Mouse (Mus musculus): Measurements from ENCODE around the gene Mrgprx1. TPM values are rescaled to one million over a fixed set of nuclear protein-coding genes. Genes with fewer than 3 reads are reported as not detected.

The Mrgprx1 gene
- not detected in 2 replicates for polyA plus RNA-seq (2012; ENCODE audit: insufficient read depth, insufficient read length, missing spikeins)

DNA sequence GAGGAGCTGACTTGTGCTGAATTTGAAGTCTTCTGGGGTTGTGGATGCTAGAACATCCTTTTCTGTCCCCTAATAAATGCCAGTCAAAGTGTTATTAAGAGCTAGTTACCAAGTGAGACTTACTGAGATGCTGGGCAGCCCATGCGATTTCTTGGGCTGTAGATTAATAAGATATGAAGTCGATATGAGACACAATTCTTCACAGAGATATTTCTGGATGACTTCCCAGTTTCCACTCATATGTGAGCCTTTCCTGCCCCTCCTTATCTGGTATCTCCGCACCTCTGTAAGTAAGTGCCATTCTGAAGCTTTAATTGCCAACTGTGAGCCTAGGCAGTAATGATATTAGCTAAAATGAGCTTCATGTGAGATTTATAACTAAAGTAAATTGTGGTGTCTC lies at the start of gene Mrgprx1:
TSS of gene Mrgprx1 (minus strand) at position 101 of the 400 bp plus-strand sequence.
- no peaks in the 10 kb centered on the region for H3K4me1 ChIP-seq (ENCODE audit: control insufficient read depth, insufficient read depth, insufficient read length, low read length)
- no peak within 1 kb of the TSS for H3K4me3 ChIP-seq (ENCODE audit: insufficient read depth, low read depth, low read length)
- no peak within 1 kb of the TSS for H3K27ac ChIP-seq (replicated peaks; ENCODE audit: low read depth, low read length)

DNA sequence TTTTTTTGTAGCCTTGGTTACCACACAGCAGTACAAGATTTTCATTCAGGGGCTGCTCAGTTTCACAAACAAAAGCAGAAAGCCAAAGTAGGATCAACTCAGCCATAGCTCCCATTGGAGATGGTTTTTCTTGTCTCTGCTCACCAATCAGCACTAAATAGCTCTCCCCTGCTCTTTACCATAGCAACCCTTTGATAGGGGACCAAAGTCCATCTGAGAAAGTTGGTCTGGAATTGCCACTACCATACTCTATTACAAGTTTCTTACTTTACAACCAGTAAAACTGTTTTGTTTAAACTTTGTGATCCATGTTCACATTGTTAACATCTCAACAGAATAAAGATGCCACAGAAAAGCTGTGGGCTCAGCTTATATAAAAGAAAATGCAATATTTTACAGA lies 48.1 kb upstream of the Mrgprx1 start:
- no peaks in the 10 kb centered on the region for H3K4me1 ChIP-seq (ENCODE audit: control insufficient read depth, insufficient read depth, insufficient read length, low read length)
- no peak overlapping the region for H3K4me3 ChIP-seq (ENCODE audit: insufficient read depth, low read depth, low read length)
- no peak overlapping the region for H3K27ac ChIP-seq (replicated peaks; ENCODE audit: low read depth, low read length)

DNA sequence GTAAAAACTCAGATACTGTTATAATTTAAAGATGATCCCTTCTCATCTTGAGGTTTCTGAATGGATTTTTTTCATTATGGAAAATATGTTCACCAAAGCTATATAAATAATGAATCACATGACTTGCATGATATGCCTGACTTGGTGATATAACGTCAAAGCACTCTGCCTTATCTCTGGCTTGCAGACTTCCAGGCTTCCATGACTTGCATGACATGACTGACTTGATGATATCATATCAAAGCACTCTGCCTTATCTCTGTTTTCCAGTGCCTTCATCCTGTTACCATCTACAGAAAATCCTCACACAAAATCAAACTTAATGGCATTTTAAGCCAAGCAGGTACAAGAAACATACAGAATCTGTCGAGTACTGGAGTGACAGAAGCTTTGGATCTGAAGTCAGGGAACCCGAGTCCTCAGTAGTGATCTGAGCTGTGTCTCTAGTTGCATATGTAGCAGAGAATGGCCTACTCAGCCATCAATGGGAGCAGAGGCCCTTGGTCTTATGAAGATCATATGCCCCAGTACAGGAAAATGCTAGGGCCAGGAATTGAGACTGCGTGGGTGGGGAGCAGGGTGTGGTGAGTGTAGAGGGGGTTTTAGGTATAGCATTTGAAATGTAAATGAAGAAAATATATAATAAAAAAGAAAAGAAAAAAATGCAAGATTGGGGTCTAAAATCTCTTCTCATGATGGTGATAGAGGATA lies 19.2 kb upstream of the Mrgprx1 start:
- Histone ChIP-seq H3K4me1 (ENCODE audit: control insufficient read depth, insufficient read depth, insufficient read length, low read length) (no peaks in the 10 kb centered on the region), H3K4me3 (ENCODE audit: insufficient read depth, low read depth, low read length) (no peak overlapping the region), H3K27ac (replicated peaks; ENCODE audit: low read depth, low read length) (no peak overlapping the region)

DNA sequence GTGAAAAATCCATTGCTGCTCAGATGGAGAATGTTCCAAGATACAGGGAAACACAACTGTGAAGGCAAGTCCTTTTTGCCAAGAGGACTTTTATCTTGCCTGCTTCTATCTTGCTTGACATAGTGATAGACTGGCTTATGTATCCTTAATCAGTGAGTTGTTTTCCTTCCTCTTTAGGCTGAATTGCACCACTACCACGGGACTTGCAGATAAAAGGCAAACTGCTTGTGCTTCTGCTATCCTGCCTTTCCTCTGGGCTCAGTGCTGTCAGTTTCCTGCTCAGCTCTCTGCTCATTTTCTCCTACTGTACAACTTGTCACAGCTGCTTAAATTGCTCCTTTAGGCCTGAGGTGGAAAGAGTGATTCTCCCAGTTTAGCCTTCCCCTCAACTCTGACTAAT lies 16.6 kb upstream of the Mrgprx1 start:
- no peak overlapping the region for H3K27ac ChIP-seq (replicated peaks; ENCODE audit: low read depth, low read length)
- H3K4me3 ChIP-seq (ENCODE audit: insufficient read depth, low read depth, low read length) = no peak overlapping the region
- H3K4me1 ChIP-seq (ENCODE audit: control insufficient read depth, insufficient read depth, insufficient read length, low read length) = no peaks in the 10 kb centered on the region

DNA sequence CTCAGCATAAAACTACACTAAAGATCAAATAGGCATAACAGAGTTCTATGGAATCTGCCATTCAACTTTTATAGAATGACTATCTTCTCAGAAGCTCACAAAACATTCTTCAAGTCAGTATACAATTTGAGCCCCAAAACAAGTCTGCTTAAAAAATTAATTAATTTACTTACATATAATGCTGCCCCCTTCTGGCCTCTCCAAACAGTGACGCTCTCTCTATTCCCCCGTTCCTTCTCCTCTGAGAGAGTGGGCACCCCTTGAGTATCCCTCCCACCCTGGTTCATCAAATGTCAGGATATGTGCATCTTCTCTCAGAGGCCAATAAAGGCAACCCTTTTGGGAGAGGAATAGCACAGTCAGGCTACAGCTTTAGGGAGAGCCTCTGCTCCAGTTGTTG lies 9.5 kb downstream of the Mrgprx1 start:
- H3K4me3 ChIP-seq (ENCODE audit: insufficient read depth, low read depth, low read length) = no peak overlapping the region
- no peak overlapping the region for H3K27ac ChIP-seq (replicated peaks; ENCODE audit: low read depth, low read length)

DNA sequence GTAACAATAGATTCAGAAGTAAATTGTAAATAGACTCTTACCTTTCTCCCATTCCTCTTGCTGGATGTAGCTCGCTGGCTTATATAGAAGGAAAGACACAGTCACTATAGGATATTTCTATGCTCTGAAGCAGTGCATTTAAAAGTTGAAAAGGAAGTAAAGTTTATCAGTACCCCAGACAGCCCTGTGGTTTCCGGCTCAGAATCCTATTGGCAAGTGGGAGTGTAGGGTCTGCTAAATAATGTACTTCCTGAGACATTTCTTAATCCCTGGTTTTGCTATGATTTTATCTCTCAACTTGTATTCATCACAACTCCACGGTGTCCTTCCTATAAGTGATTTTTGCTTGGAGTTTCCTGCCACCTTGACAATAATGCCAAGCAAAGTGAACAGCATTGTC lies 31.7 kb downstream of the Mrgprx1 start:
- Histone ChIP-seq H3K4me1 (ENCODE audit: control insufficient read depth, insufficient read depth, insufficient read length, low read length) (no peaks in the 10 kb centered on the region), H3K4me3 (ENCODE audit: insufficient read depth, low read depth, low read length) (no peak overlapping the region), H3K27ac (replicated peaks; ENCODE audit: low read depth, low read length) (no peak overlapping the region)

More for the DNA sequence above, 9.5 kb downstream of the Mrgprx1 start:
- no peaks in the 10 kb centered on the region for H3K4me1 ChIP-seq (ENCODE audit: control insufficient read depth, insufficient read depth, insufficient read length, low read length)

DNA sequence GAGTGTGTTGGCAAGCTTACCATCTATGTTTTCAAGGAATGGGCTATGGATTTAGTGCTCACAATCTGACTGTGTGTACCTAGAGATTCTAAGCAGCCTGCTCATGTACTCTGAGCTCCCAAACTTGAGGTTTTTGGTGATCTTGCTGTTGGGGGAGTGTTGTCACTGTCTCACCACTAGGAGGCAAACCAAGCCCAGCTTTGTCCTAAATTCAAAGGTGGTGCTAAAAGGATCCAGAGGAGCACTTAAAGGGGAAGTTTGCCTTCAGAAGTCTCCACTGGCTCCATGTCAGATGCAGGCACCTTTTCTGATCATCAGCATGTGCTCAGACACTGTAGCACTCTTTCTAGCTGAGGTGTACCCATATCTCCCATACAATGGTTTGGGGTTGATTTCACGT lies 40.6 kb downstream of the Mrgprx1 start:
- Histone ChIP-seq H3K27ac (replicated peaks; ENCODE audit: low read depth, low read length) (no peak overlapping the region), H3K4me3 (ENCODE audit: insufficient read depth, low read depth, low read length) (no peak overlapping the region), H3K4me1 (ENCODE audit: control insufficient read depth, insufficient read depth, insufficient read length, low read length) (no peaks in the 10 kb centered on the region)

DNA sequence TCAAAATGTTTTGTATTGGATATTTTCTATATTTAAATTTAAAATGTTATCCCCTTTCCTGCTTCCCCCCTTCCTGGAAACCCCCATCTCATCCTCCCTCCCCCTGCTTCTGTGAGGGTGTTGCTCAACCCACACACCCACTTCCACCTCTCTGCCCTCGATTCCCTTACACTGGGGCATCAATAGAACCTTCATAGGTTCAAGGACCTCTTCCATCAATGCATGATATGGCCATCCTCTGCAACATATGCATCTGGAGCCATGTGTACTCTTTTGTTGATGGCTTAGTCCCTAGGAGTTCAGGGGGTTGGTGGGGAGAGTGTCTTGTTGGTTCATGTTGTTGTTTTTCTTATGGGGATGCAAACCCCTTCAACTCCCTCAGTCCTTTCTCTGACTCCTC lies 45.4 kb downstream of the Mrgprx1 start, which contains the start of gene Mrgpra4:
TSS of gene Mrgpra4 (minus strand) at position 101 of the 400 bp plus-strand sequence.
- H3K27ac ChIP-seq (replicated peaks; ENCODE audit: low read depth, low read length) = no peak within 1 kb of the TSS
- no peaks in the 10 kb centered on the region for H3K4me1 ChIP-seq (ENCODE audit: control insufficient read depth, insufficient read depth, insufficient read length, low read length)
- H3K4me3 ChIP-seq (ENCODE audit: insufficient read depth, low read depth, low read length) = no peak within 1 kb of the TSS

Other genes starting within 250 kb of the Mrgprx1 start
- not detected in 2 replicates for gene Mrgpra4, start 45.5 kb downstream of the Mrgprx1 start, polyA plus RNA-seq (2012; ENCODE audit: insufficient read depth, insufficient read length, missing spikeins)
- not detected in 2 replicates for gene Mrgprb5, start 141.4 kb upstream of the Mrgprx1 start, polyA plus RNA-seq (2012; ENCODE audit: insufficient read depth, insufficient read length, missing spikeins)
- not detected in 2 replicates for gene Mrgprb4, start 171.7 kb upstream of the Mrgprx1 start, polyA plus RNA-seq (2012; ENCODE audit: insufficient read depth, insufficient read length, missing spikeins)

Data from brown adipose tissue, adult 24 weeks (tissue).